Comparison of ENCODE assay signal across 9 mouse cellular contexts in genomic region chr11:35852731-35853130, GRCm38 (mm10). TPM values are rescaled to one million over a fixed set of nuclear protein-coding genes. Genes with fewer than 3 reads are reported as not detected.
A peak's percentile ranks its signal among the peaks of the same experiment; 100 is the strongest.
DNase-seq lines count a peak whose midpoint lies in the region; ATAC-seq and TF ChIP-seq lines count a peak whose summit lies in the region.
"Had no signal": no experiment of that assay in that cellular context is flagged by ENCODE, and none has a peak within 500 bp of the region (broad histone marks: within the 10 kb centered on the region; RNA-seq: fewer than 3 reads in every experiment).

No protein-coding gene starts in this region.

- no peak for TF ChIP-seq CTCF in thymus, adult 2 months (IDR thresholded peaks at IDR 0.05; ENCODE audit: borderline replicate concordance, control insufficient read depth, extremely low read depth, insufficient read depth, low read length, poor library complexity)
- peak; percentile 67 for TF ChIP-seq CTCF in lung, postnatal 0 days (IDR thresholded peaks at IDR 0.05)

- no peak for TF ChIP-seq EP300 in lung, postnatal 0 days (IDR thresholded peaks at IDR 0.05)

- peak; percentile 19 for DNase-seq in heart, postnatal 4 days
- no peak for DNase-seq in heart, postnatal 36 days
- DNase-seq in thymus, adult 2 months: peak; percentile 21
- no peak for DNase-seq in thymus, adult 18-20 months
- peak; percentile 41 for DNase-seq in adrenal gland, postnatal 25 days
- peak; percentile 39 for DNase-seq in lung, postnatal 0 days (ENCODE audit: low spot score)
- DNase-seq in ovary, postnatal 10 days (ENCODE audit: low spot score): no peak

- no peaks in the 10 kb centered on the region for H3K27me3 ChIP-seq in thymus, adult 2 months (ENCODE audit: control insufficient read depth, insufficient read depth, low read length)
- no peaks in the 10 kb centered on the region for H3K27me3 ChIP-seq in lung, postnatal 0 days (replicated peaks; ENCODE audit: insufficient read depth, low read length)
- H3K27me3 ChIP-seq: embryonic facial prominence, embryonic 12.5 days had no signal

- TF ChIP-seq POLR2A in thymus, adult 2 months (IDR thresholded peaks at IDR 0.05; ENCODE audit: control insufficient read depth, extremely low read depth, insufficient read depth, low read length, poor library complexity): no peak

- WGBS in thymus, adult 2 months: 48% methylated on average over 4 of the region's 4 CpGs
- 57% methylated on average over 4 of the region's 4 CpGs for WGBS in lung, postnatal 0 days

- H3K27ac ChIP-seq in thymus, adult 2 months (ENCODE audit: control insufficient read depth, insufficient read depth, low read length): no peak overlapping the region
- H3K27ac ChIP-seq in lung, postnatal 0 days (ENCODE audit: low read length): no peak overlapping the region
- H3K27ac ChIP-seq: embryonic facial prominence, embryonic 12.5 days had no signal

- ATAC-seq in lung, postnatal 0 days: no peak
- ATAC-seq in cerebellum, adult (ENCODE audit: insufficient number of reproducible peaks, low FRiP score, low TSS enrichment): no peak

- intact Hi-C loops in heart, postnatal 36 days (cut with DNase I): no loop called here

- H3K4me1 ChIP-seq in thymus, adult 2 months (replicated peaks; ENCODE audit: control insufficient read depth, insufficient read depth, low read length): no peaks in the 10 kb centered on the region
- H3K4me1 ChIP-seq in lung, postnatal 0 days (ENCODE audit: insufficient read depth, low read depth, low read length): no peaks in the 10 kb centered on the region

- no peak overlapping the region for H3K9ac ChIP-seq in lung, postnatal 0 days (replicated peaks; ENCODE audit: low read depth)
- H3K9ac ChIP-seq: embryonic facial prominence, embryonic 12.5 days had no signal

- H3K9me3 ChIP-seq in lung, postnatal 0 days (ENCODE audit: low read length): no peaks in the 10 kb centered on the region
- H3K9me3 ChIP-seq: embryonic facial prominence, embryonic 12.5 days had no signal

- no peak overlapping the region for H3K4me3 ChIP-seq in thymus, adult 2 months (ENCODE audit: control insufficient read depth, insufficient read depth, low read length)
- H3K4me3 ChIP-seq in lung, postnatal 0 days (ENCODE audit: low read depth, low read length): no peak overlapping the region
- H3K4me3 ChIP-seq: embryonic facial prominence, embryonic 12.5 days had no signal

- no peak overlapping the region for H3K4me2 ChIP-seq in lung, postnatal 0 days (replicated peaks; ENCODE audit: low read depth, low read length)
- H3K4me2 ChIP-seq: embryonic facial prominence, embryonic 12.5 days had no signal

- H3K36me3 ChIP-seq in thymus, adult 2 months (ENCODE audit: control insufficient read depth, insufficient read depth, low read length): no peaks in the 10 kb centered on the region
- H3K36me3 ChIP-seq in lung, postnatal 0 days (ENCODE audit: insufficient read depth, low read length): peaks cover 4% of the 10 kb centered on the region; the same call in 1 of the 2 replicates
- H3K36me3 ChIP-seq: embryonic facial prominence, embryonic 12.5 days had no signal

RNA-seq across cellular contexts. Expression of gene Rars, which starts 18.4 kb away (rescaled TPM):
- 10 to 100 TPM; 47.9 to 53.4 TPM for total RNA-seq in heart, postnatal 4 days (2021)
- 10 to 100 TPM; 34.8 to 34.9 TPM for total RNA-seq in heart, postnatal 36 days (2021)
- polyA plus RNA-seq in thymus, adult 2 months (2012; rRNA removed): 15.8 and 16.2 TPM in 2 replicates
- 66.6 and 70.8 TPM in 2 replicates for total RNA-seq in adrenal gland, postnatal 25 days (2021)
- 29.4 TPM in 2 replicates for polyA plus RNA-seq in lung, postnatal 0 days (2015; fragmentation: Nextera tagmentation; extraction: Ambion mirVana)

RNA-seq across cellular contexts. Expression of gene Fbll1, which starts 54.0 kb away (rescaled TPM):
- not detected for total RNA-seq in heart, postnatal 4 days (2021)
- total RNA-seq in heart, postnatal 36 days (2021): not detected
- 0.11 and 0.15 TPM in 2 replicates for polyA plus RNA-seq in thymus, adult 2 months (2012; rRNA removed)
- 0.21 TPM in 1 of 2 replicates, not detected in the other for total RNA-seq in adrenal gland, postnatal 25 days (2021)
- polyA plus RNA-seq in lung, postnatal 0 days (2015; fragmentation: Nextera tagmentation; extraction: Ambion mirVana): not detected in 2 replicates

Comparison
In these comparisons a context has a peak if more than half of its experiments do, and no peak if none do; other contexts are left out.
1. DNase-seq: peak in heart, postnatal 4 days (single experiment), thymus, adult 2 months (single experiment), adrenal gland, postnatal 25 days (single experiment) and lung, postnatal 0 days (single experiment); none in heart, postnatal 36 days (0 of 2), thymus, adult 18-20 months (0 of 2) and ovary, postnatal 10 days (single experiment).